Mouse (Mus musculus) kidney, adult 2 months (tissue): ENCODE results near the gene H2-M5. TPM values are rescaled to one million over a fixed set of nuclear protein-coding genes. Genes with fewer than 3 reads are reported as not detected.

ENCODE experiments used
- DNase-seq: peaks from one replicate; pipeline ENCODE4 v3.0.0; 2021
- H3K27ac ChIP-seq: fragments of 200-500 bp; 2 replicates; pipeline ENCODE4 v1.5.1; 2012; ENCODE audit warnings: low read depth, low read length, control low read depth, inconsistent platforms; ENCODE audit not compliant: insufficient read depth
- H3K27me3 ChIP-seq: fragments of 200-500 bp; replicated peaks from 2 replicates; pipeline ENCODE4 v1.6.1; 2012; ENCODE audit warnings: mild to moderate bottlenecking, moderate library complexity, low read length, inconsistent platforms; ENCODE audit not compliant: control insufficient read depth, insufficient read depth
- H3K36me3 ChIP-seq: fragments of 200-500 bp; 2 replicates; pipeline ENCODE4 v1.6.1; 2012; ENCODE audit warnings: mild to moderate bottlenecking, moderate library complexity, low read length, inconsistent platforms; ENCODE audit not compliant: control insufficient read depth, insufficient read depth
- H3K4me1 ChIP-seq: fragments of 200-500 bp; 2 replicates; pipeline ENCODE4 v1.6.1; 2011; ENCODE audit warnings: low read length; ENCODE audit not compliant: control insufficient read depth, insufficient read depth
- H3K4me3 ChIP-seq: fragments of 200-500 bp; 2 replicates; pipeline ENCODE4 v1.5.1; 2011; ENCODE audit warnings: mild to moderate bottlenecking, low read depth, low read length, control low read depth; ENCODE audit not compliant: insufficient read depth
- CTCF ChIP-seq: fragments of 200-500 bp; conservative IDR thresholded peaks from 2 replicates; pipeline ENCODE4 v1.5.1; 2011; ENCODE audit warnings: low read depth, mild to moderate bottlenecking, control low read depth, low read length, moderate library complexity, mixed read lengths; ENCODE audit not compliant: insufficient read depth, insufficient read length
- POLR2A ChIP-seq: fragments of 200-500 bp; IDR thresholded peaks from one replicate; pipeline ENCODE4 v1.6.1; 2011; ENCODE audit warnings: low read depth, low read length, control low read depth
- WGBS: fragments of 180-500 bp; shearing (Covaris S2); methylation state at CpG from one replicate; pipeline ENCODE4 v1.1.7; 2018; 5-methylcytosine and 5-hydroxymethylcytosine counted together
- polyA plus RNA-seq: library from polyadenylated mRNA; depleted of rRNA; stranded (reverse); fragments of >200 nt; gene quantifications from 2 replicates; pipeline ENCODE4 v1.2.3, GENCODE M21; 2012; rRNA removed

The H2-M5 gene
- polyA plus RNA-seq, 1 experiment: 0.08 TPM

- 44% methylated on average over 9 of the region's 9 CpGs for WGBS
- Histone ChIP-seq H3K27me3 (no peaks in the 10 kb centered on the region), H3K4me3 (no peak overlapping the region), H3K4me1 (peaks cover 8% of the 10 kb centered on the region), H3K36me3 (no peaks in the 10 kb centered on the region), H3K27ac (no peak overlapping the region)
- TF ChIP-seq CTCF (peak; percentile 14; the same call in 1 of the 2 replicates), POLR2A (no peak)
- DNase-seq: no peak
Measured at GRCm38 (mm10) chr17:36944121-36944775, 45.1 kb downstream of the H2-M5 start.

DNA sequence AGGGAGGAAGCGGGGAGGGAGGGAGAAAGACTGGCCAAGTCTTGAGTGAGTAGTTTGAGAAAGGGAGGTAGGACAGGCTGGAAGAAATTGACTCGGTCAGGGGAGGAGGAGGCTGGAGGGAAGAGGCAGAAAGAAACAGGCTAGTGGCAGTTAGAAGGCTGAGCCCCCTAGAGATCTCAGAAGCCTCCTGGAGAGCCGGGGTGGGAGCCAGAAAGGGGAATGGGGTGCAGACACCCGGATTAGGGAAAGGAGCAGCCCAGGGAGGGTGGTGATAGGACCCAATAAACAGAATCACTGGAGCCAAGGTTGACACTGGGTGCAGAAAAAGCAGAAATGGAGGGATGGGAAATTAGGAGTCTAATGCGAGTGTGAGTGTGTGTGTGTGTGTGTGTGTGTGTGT is 45.6 kb downstream of the H2-M5 start:
- WGBS: 20% methylated on average over 5 of the region's 5 CpGs
- H3K27me3 ChIP-seq: no peaks in the 10 kb centered on the region

GRCm38 (mm10) chr17:36942791-36943471 is 46.4 kb downstream of the H2-M5 start, which contains the start of gene Rnf39:
TSS of gene Rnf39 (plus strand) at chr17:36942918.
- H3K27ac ChIP-seq: no peak within 1 kb of the TSS
- H3K36me3 ChIP-seq: no peaks in the 10 kb centered on the region
- no peak for DNase-seq
- peaks cover 8% of the 10 kb centered on the region for H3K4me1 ChIP-seq
- 4% methylated on average over 59 of the region's 59 CpGs for WGBS
- H3K4me3 ChIP-seq: peak within 1 kb of the TSS; percentile 27
- no peak for TF ChIP-seq POLR2A
- TF ChIP-seq CTCF: no peak
- no peaks in the 10 kb centered on the region for H3K27me3 ChIP-seq

More for the DNA sequence above, 45.6 kb downstream of the H2-M5 start:
- Histone ChIP-seq H3K27ac (no peak overlapping the region), H3K4me3 (no peak overlapping the region), H3K4me1 (peaks cover 8% of the 10 kb centered on the region), H3K36me3 (no peaks in the 10 kb centered on the region)
- no peak for TF ChIP-seq CTCF
- TF ChIP-seq POLR2A: no peak
- DNase-seq: no peak

DNA sequence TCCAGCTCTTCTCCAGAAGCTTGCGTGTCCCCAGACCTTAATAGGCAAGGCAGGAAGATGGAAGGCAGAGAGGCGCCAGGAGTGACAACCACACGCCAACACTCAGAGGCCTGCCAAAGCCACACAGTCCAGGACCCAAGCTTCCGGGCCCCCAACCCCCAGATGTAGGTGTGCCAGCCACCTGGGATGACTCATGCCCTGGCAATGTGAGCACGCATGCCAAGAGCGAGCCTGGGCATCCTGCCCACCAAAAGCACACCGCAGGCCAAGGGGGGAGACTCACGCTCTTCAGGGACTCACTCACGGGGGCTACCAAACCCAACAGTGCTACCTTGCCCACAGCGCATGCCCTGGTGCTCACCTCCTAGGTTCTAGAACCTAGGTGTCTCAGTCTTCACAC is 46.9 kb downstream of the H2-M5 start:
- peak overlapping the region; percentile 27 for H3K4me3 ChIP-seq
- peak; percentile 51 for DNase-seq
- no peaks in the 10 kb centered on the region for H3K27me3 ChIP-seq
- H3K27ac ChIP-seq: no peak overlapping the region
- peaks cover 8% of the 10 kb centered on the region for H3K4me1 ChIP-seq
- WGBS: 26% methylated on average over 10 of the region's 10 CpGs
- TF ChIP-seq POLR2A: no peak
- no peak for TF ChIP-seq CTCF
- H3K36me3 ChIP-seq: no peaks in the 10 kb centered on the region

DNA sequence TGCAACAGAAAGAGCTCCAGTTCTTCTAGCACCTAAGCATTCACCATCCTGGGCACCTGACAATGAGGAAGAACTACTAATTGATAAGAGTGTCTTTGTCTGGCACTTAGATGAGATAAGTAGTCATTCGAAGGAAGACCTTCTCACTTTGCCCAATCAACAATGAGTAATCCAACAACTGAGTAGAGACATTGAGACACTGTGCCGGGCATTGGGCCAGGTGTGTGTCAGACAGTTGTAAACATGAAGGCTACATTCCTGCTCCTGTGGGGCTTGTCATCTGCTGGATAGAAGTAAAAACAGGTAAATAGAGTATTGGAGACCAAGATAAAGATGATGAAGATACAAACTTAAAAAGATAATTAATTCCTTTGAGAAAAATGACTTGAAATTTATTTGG is 51.3 kb downstream of the H2-M5 start:
- Histone ChIP-seq H3K27ac (no peak overlapping the region), H3K4me1 (peaks cover 4% of the 10 kb centered on the region; the same call in 1 of the 2 replicates), H3K27me3 (no peaks in the 10 kb centered on the region), H3K36me3 (no peaks in the 10 kb centered on the region), H3K4me3 (no peak overlapping the region)
- WGBS: 77% methylated on average over 2 of the region's 2 CpGs
- TF ChIP-seq POLR2A (no peak), CTCF (no peak)
- DNase-seq: no peak

Other genes with a start within 250 kb of the H2-M5 start
- gene H2-M10.5, start 216.6 kb downstream of the H2-M5 start, polyA plus RNA-seq: not detected in 2 replicates
- not detected in 2 replicates for gene H2-M10.6, start 177.4 kb downstream of the H2-M5 start, polyA plus RNA-seq
- 27.2 and 30.4 TPM in 2 replicates for gene Trim26, start 152.4 kb downstream of the H2-M5 start, polyA plus RNA-seq
- 0.22 and 0.38 TPM in 2 replicates for gene Trim15, start 122.3 kb downstream of the H2-M5 start, polyA plus RNA-seq
- gene Trim10, start 120.0 kb downstream of the H2-M5 start, polyA plus RNA-seq: 0.11 TPM in 1 of 2 replicates, not detected in the other
- gene Trim40, start 99.4 kb downstream of the H2-M5 start, polyA plus RNA-seq: 0.13 TPM in 1 of 2 replicates, not detected in the other
- not detected in 2 replicates for gene Trim31, start 91.4 kb downstream of the H2-M5 start, polyA plus RNA-seq
- 0.36 and 0.69 TPM in 2 replicates for gene Rnf39, start 46.6 kb downstream of the H2-M5 start, polyA plus RNA-seq
- 54.9 and 73.8 TPM in 2 replicates for gene Ppp1r11, start 37.8 kb downstream of the H2-M5 start, polyA plus RNA-seq
- gene Znrd1, start 31.0 kb downstream of the H2-M5 start, polyA plus RNA-seq: 26.5 and 33.7 TPM in 2 replicates
- 3.1 and 4.2 TPM in 2 replicates for gene Znrd1as, start 30.9 kb downstream of the H2-M5 start, polyA plus RNA-seq
- 0.25 TPM in 1 of 2 replicates, not detected in the other for gene 2410137M14Rik, start 8.3 kb downstream of the H2-M5 start, polyA plus RNA-seq
- 2.0 and 3.0 TPM in 2 replicates for gene Zfp57, start 11.6 kb upstream of the H2-M5 start, polyA plus RNA-seq
- gene Mog, start 33.9 kb upstream of the H2-M5 start, polyA plus RNA-seq: not detected in 2 replicates
- 21.0 TPM in 2 replicates for gene Gabbr1, start 56.4 kb upstream of the H2-M5 start, polyA plus RNA-seq
- not detected in 2 replicates for gene Olfr90, start 99.0 kb upstream of the H2-M5 start, polyA plus RNA-seq
- gene Olfr91, start 108.7 kb upstream of the H2-M5 start, polyA plus RNA-seq: not detected in 2 replicates
- not detected in 2 replicates for gene Olfr92, start 130.6 kb upstream of the H2-M5 start, polyA plus RNA-seq
- not detected in 2 replicates for gene Olfr93, start 172.0 kb upstream of the H2-M5 start, polyA plus RNA-seq
- gene Ubd, start 204.4 kb upstream of the H2-M5 start, polyA plus RNA-seq: 0.20 and 1.6 TPM in 2 replicates
- not detected in 2 replicates for gene Olfr94, start 211.5 kb upstream of the H2-M5 start, polyA plus RNA-seq
- gene Olfr95, start 223.6 kb upstream of the H2-M5 start, polyA plus RNA-seq: not detected in 2 replicates
- not detected in 2 replicates for gene Olfr96, start 230.6 kb upstream of the H2-M5 start, polyA plus RNA-seq
- gene Olfr97, start 247.8 kb upstream of the H2-M5 start, polyA plus RNA-seq: not detected in 2 replicates